Mouse (Mus musculus) liver, embryonic 11.5 days (tissue): ENCODE data around the gene Lce1f. TPM values are rescaled to one million over a fixed set of nuclear protein-coding genes. Genes with fewer than 3 reads are reported as not detected.
"Not testable (repeated sequence)": the region's sequence is repeated elsewhere in the genome, so short reads cannot be mapped to it uniquely, and the experiment has no call there.

ENCODE experiments used
- ATAC-seq: fragments of 200-750 bp; cut with Nextera tagmentation; replicated peaks from 2 replicates; pipeline ENCODE4 v1.8.0; 2017; ENCODE audit warnings: moderate number of reproducible peaks, mild to moderate bottlenecking, moderate TSS enrichment, moderate library complexity; ENCODE audit not compliant: low FRiP score
- DNase-seq: peaks from one replicate; pipeline ENCODE4 v3.0.0-alpha.2; 2017; ENCODE audit warnings: low spot score
- H3K27ac ChIP-seq: fragments of 300-500 bp; sonication (generic); 2 replicates; pipeline ENCODE4 v1.5.1; 2014; ENCODE audit warnings: mild to moderate bottlenecking, low read depth, low read length, control low read depth
- H3K27me3 ChIP-seq: fragments of 300-500 bp; sonication (generic); replicated peaks from 2 replicates; pipeline ENCODE4 v1.6.1; 2014; ENCODE audit warnings: low read length, mixed read lengths; ENCODE audit not compliant: control insufficient read depth, insufficient read depth
- H3K36me3 ChIP-seq: fragments of 300-500 bp; sonication (generic); 2 replicates; pipeline ENCODE4 v1.6.1; 2014; ENCODE audit warnings: mild to moderate bottlenecking, low read length, moderate library complexity, mixed read lengths; ENCODE audit not compliant: control insufficient read depth, insufficient read depth
- H3K4me1 ChIP-seq: fragments of 300-500 bp; sonication (generic); replicated peaks from 2 replicates; pipeline ENCODE4 v1.6.1; 2014; ENCODE audit warnings: low read length, mixed read lengths; ENCODE audit not compliant: control insufficient read depth, insufficient read depth
- H3K4me2 ChIP-seq: fragments of 300-500 bp; sonication (generic); 2 replicates; pipeline ENCODE4 v1.6.1; 2014; ENCODE audit warnings: mild to moderate bottlenecking, control low read depth, moderate library complexity
- H3K4me3 ChIP-seq: fragments of 300-500 bp; sonication (generic); 2 replicates; pipeline ENCODE4 v1.5.1; 2014; ENCODE audit warnings: low read depth, low read length, control low read depth
- H3K9ac ChIP-seq: fragments of 300-500 bp; sonication (generic); 2 replicates; pipeline ENCODE4 v1.6.1; 2014; ENCODE audit warnings: low read depth, low read length, control low read depth
- H3K9me3 ChIP-seq: fragments of 300-500 bp; sonication (generic); 2 replicates; pipeline ENCODE4 v1.6.1; 2016; ENCODE audit warnings: low read length, inconsistent platforms, mixed read lengths; ENCODE audit not compliant: control insufficient read depth
- WGBS: fragments of 180-500 bp; shearing (Covaris S2); extraction: QIAGEN DNeasy Blood & Tissue Kit; methylation state at CpG from one replicate; pipeline ENCODE4 v1.1.7; 2014; 5-methylcytosine and 5-hydroxymethylcytosine counted together
- polyA plus RNA-seq: library from polyadenylated mRNA; unstranded; fragments of >200 nt; fragmentation: Nextera tagmentation; extraction: Ambion mirVana; gene quantifications from 2 replicates; pipeline ENCODE4 v1.2.1, GENCODE M21; 2014

Lce1f gene
- polyA plus RNA-seq, 1 experiment from 2014 or later, result not detected

DNA sequence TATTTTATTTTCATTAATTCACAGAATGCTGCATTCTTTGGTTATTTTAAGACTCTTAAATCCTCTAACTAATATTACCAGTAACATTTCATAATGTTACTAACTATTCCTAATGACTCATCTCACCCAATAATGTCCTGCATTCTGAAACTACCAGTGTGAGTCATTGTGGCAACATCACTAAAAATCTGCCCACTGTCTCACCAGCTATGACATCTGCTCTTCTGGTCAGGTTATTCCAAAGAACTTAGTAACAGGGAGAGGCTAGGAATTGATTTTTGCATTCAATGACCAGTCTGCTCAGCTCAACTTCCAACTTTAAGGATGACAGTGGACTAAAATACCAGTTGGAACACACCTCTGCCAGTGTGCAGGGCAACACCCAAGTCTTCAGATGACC lies 28.5 kb downstream of the Lce1f start:
- Histone ChIP-seq H3K9ac (no peak overlapping the region), H3K9me3 (no peaks in the 10 kb centered on the region), H3K4me3 (no peak overlapping the region), H3K4me1 (no peaks in the 10 kb centered on the region), H3K27ac (no peak overlapping the region), H3K36me3 (no peaks in the 10 kb centered on the region), H3K4me2 (no peak overlapping the region), H3K27me3 (no peaks in the 10 kb centered on the region)
- DNase-seq (no peak), ATAC-seq (no peak)

DNA sequence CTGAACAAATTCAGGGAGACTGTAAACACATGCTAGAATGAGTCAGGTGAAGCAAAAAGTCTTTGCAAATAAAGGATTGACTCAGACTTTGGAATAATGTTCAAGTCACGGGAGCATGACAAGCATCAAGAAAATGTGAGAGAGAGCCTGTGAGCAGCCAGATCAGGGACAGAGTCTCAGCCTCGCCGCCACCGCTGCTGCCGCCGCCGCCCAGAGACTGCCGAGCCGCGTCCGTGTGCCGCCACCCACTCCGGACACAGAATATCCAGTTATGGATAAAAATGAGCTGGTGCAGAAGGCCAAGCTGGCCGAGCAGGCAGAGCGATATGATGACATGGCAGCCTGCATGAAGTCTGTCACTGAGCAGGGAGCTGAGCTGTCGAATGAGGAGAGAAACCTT lies 31.0 kb downstream of the Lce1f start:
- not testable (repeated sequence) for H3K27ac ChIP-seq, H3K36me3 ChIP-seq, H3K27me3 ChIP-seq, H3K4me1 ChIP-seq, H3K9me3 ChIP-seq, ATAC-seq, H3K4me3 ChIP-seq, DNase-seq, H3K9ac ChIP-seq, H3K4me2 ChIP-seq
- WGBS, result 64% methylated on average over 16 of the region's 16 CpGs

DNA sequence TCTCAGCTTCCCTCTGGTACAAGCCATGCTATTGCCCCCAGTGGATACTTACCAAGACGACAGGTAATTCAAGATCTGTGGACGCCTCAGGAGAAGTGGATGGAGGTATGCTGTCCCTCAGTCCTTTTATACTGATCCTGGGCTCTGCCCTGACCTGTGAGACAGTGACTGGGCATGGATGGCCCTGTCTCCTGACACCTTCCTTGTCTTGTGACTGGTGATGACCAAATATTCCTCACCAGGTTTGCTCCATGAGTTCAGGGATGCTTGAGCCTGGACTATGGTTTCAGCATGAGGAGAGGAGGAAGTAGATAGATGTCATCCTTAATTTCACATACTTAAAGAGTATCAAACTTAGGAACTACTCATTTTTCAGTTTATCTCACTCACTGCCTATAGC lies 33.0 kb downstream of the Lce1f start, which contains the start of gene Lce1d:
TSS of gene Lce1d (minus strand) at position 101 of the 400 bp plus-strand sequence.
- no peaks in the 10 kb centered on the region for H3K36me3 ChIP-seq
- DNase-seq (no peak), ATAC-seq (no peak)
- H3K4me1 ChIP-seq, result no peaks in the 10 kb centered on the region
- H3K9ac ChIP-seq, result no peak within 1 kb of the TSS
- no peaks in the 10 kb centered on the region for H3K27me3 ChIP-seq
- no peak within 1 kb of the TSS for H3K4me2 ChIP-seq
- 61% methylated on average over 2 of the region's 2 CpGs for WGBS
- H3K27ac ChIP-seq, result no peak within 1 kb of the TSS
- H3K4me3 ChIP-seq, result no peak within 1 kb of the TSS
- H3K9me3 ChIP-seq, result no peaks in the 10 kb centered on the region

DNA sequence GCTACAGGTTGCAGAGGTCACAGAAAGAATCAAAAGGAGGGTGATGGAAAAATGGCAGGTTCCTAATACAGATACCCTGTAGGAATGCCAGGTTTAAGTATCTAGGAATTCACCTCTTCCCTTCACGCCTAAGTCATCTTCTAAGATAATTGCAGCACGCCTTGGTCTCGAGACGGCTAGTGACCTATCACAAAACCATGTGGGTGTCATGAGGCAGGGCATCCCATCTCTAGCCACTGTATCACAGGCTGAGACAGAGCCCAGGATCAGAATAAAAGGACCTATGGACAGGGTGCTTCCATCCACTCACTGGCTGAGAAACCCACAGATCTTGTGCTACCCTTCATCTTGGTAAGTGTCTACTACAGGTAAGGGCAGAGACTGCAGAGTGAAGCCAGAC lies 41.2 kb downstream of the Lce1f start, which contains the start of gene Lce1c:
TSS of gene Lce1c (plus strand) at position 301 of the 400 bp plus-strand sequence.
- no peak within 1 kb of the TSS for H3K4me2 ChIP-seq
- H3K27ac ChIP-seq, result no peak within 1 kb of the TSS
- H3K4me1 ChIP-seq, result no peaks in the 10 kb centered on the region
- H3K9ac ChIP-seq, result no peak within 1 kb of the TSS
- DNase-seq, result no peak
- no peaks in the 10 kb centered on the region for H3K9me3 ChIP-seq
- no peaks in the 10 kb centered on the region for H3K36me3 ChIP-seq
- 87% methylated on average over 4 of the region's 4 CpGs for WGBS
- no peak for ATAC-seq
- no peaks in the 10 kb centered on the region for H3K27me3 ChIP-seq
- H3K4me3 ChIP-seq, result no peak within 1 kb of the TSS

DNA sequence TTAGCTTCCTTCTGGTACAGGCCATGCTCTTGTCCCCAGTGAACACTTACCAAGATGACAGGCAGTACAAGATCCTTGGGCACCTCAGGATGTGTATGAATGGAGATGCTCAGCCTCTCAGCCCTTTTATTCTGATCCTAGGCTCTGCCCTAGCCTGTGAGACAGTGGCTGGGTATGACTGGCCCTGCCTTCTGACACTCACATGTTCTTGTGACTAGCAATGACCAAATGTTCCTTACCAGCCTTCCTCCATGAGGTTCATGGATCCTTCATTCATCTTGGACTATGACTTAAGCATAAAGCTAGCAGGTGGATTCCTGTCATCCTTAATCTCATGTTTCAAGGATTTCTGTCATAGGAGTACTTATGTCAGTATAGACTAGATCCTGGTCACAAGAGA lies 49.9 kb downstream of the Lce1f start, which contains the start of gene Lce1a2:
TSS of gene Lce1a2 (minus strand) at position 101 of the 400 bp plus-strand sequence.
- Histone ChIP-seq H3K9me3 (no peaks in the 10 kb centered on the region), H3K4me3 (no peak within 1 kb of the TSS), H3K9ac (no peak within 1 kb of the TSS), H3K4me2 (no peak within 1 kb of the TSS), H3K4me1 (no peaks in the 10 kb centered on the region), H3K27me3 (no peaks in the 10 kb centered on the region), H3K36me3 (no peaks in the 10 kb centered on the region), H3K27ac (no peak within 1 kb of the TSS)
- DNase-seq (no peak), ATAC-seq (no peak)

Other genes starting within 250 kb of the Lce1f start
- gene Sprr1a, start 234.5 kb downstream of the Lce1f start, polyA plus RNA-seq, result not detected in 2 replicates
- not detected in 2 replicates for gene Sprr4, start 219.9 kb downstream of the Lce1f start, polyA plus RNA-seq
- gene 2310046K23Rik, start 185.8 kb downstream of the Lce1f start, polyA plus RNA-seq, result not detected in 2 replicates
- gene Ivl, start 146.6 kb downstream of the Lce1f start, polyA plus RNA-seq, result 0.08 TPM in 1 of 2 replicates, not detected in the other
- 0.22 TPM in 1 of 2 replicates, not detected in the other for gene Smcp, start 131.4 kb downstream of the Lce1f start, polyA plus RNA-seq
- not detected in 2 replicates for gene 2210017I01Rik, start 112.9 kb downstream of the Lce1f start, polyA plus RNA-seq
- not detected in 2 replicates for gene Lce6a, start 98.7 kb downstream of the Lce1f start, polyA plus RNA-seq
- not detected in 2 replicates for gene Lce1a1, start 72.0 kb downstream of the Lce1f start, polyA plus RNA-seq
- not detected in 2 replicates for gene Lce1b, start 63.4 kb downstream of the Lce1f start, polyA plus RNA-seq
- gene Lce1a2, start 50.0 kb downstream of the Lce1f start, polyA plus RNA-seq, result not detected in 2 replicates
- not detected in 2 replicates for gene Lce1c, start 41.1 kb downstream of the Lce1f start, polyA plus RNA-seq
- gene Lce1d, start 33.1 kb downstream of the Lce1f start, polyA plus RNA-seq, result not detected in 2 replicates
- not detected in 2 replicates for gene Lce1e, start 11.3 kb downstream of the Lce1f start, polyA plus RNA-seq
- not detected in 2 replicates for gene Gm38119, start 18.7 kb upstream of the Lce1f start, polyA plus RNA-seq
- not detected in 2 replicates for gene Lce1g, start 32.0 kb upstream of the Lce1f start, polyA plus RNA-seq
- gene Lce1h, start 44.7 kb upstream of the Lce1f start, polyA plus RNA-seq, result not detected in 2 replicates
- gene Lce1i, start 58.5 kb upstream of the Lce1f start, polyA plus RNA-seq, result not detected in 2 replicates
- gene Lce1j, start 70.2 kb upstream of the Lce1f start, polyA plus RNA-seq, result not detected in 2 replicates
- not detected in 2 replicates for gene Lce1k, start 87.5 kb upstream of the Lce1f start, polyA plus RNA-seq
- gene Kprp, start 106.9 kb upstream of the Lce1f start, polyA plus RNA-seq, result not detected in 2 replicates
- not detected in 2 replicates for gene Lce1l, start 130.9 kb upstream of the Lce1f start, polyA plus RNA-seq
- gene 2310050C09Rik, start 149.9 kb upstream of the Lce1f start, polyA plus RNA-seq, result not detected in 2 replicates
- gene Lce3a, start 205.9 kb upstream of the Lce1f start, polyA plus RNA-seq, result not detected in 2 replicates
- not detected in 2 replicates for gene Lce3b, start 212.6 kb upstream of the Lce1f start, polyA plus RNA-seq
- gene Lce3c, start 224.1 kb upstream of the Lce1f start, polyA plus RNA-seq, result not detected in 2 replicates
- not detected in 2 replicates for gene Lce3d, start 237.0 kb upstream of the Lce1f start, polyA plus RNA-seq
- not detected in 2 replicates for gene Lce3e, start 246.7 kb upstream of the Lce1f start, polyA plus RNA-seq